Comparison of ENCODE assay signal across 25 mouse cellular contexts in genomic region chr16:23379536-23380230, GRCm38 (mm10). TPM values are rescaled to one million over a fixed set of nuclear protein-coding genes. Genes with fewer than 3 reads are reported as not detected.
"Had no signal": no experiment of that assay in that cellular context is flagged by ENCODE, and none has a peak within 500 bp of the region (broad histone marks: within the 10 kb centered on the region; RNA-seq: fewer than 3 reads in every experiment).

No protein-coding gene starts in this region.

- H3K27me3 ChIP-seq: liver, embryonic 15.5 days; lung, embryonic 15.5 days; midbrain, embryonic 12.5 days; neural tube, embryonic 13.5 days; neural tube, embryonic 15.5 days; stomach, embryonic 15.5 days had no signal

- H3K4me3 ChIP-seq: liver, embryonic 15.5 days; lung, embryonic 15.5 days; midbrain, embryonic 10.5 days; midbrain, embryonic 12.5 days; neural tube, embryonic 13.5 days; neural tube, embryonic 15.5 days; stomach, embryonic 15.5 days had no signal

- ATAC-seq: liver, postnatal 0 days; lung, postnatal 0 days; midbrain, embryonic 16.5 days had no signal

- H3K27ac ChIP-seq: liver, embryonic 15.5 days; lung, embryonic 15.5 days; macrophage; midbrain, embryonic 10.5 days; midbrain, embryonic 12.5 days; neural tube, embryonic 13.5 days; neural tube, embryonic 15.5 days; stomach, embryonic 15.5 days; stomach, postnatal 0 days had no signal

- DNase-seq: liver, postnatal 0 days; lung, adult 2 months; lung, postnatal 14 days; lung, postnatal 36 days; midbrain, embryonic 14.5 days; retina, postnatal 1 day; right cerebral cortex, adult 18-20 months; thymus, adult 2 months; thymus, postnatal 25 days; thymus, postnatal 4 days had no signal

- H3K4me1 ChIP-seq: liver, embryonic 15.5 days; midbrain, embryonic 10.5 days; midbrain, embryonic 12.5 days; neural tube, embryonic 13.5 days; neural tube, embryonic 15.5 days; stomach, embryonic 15.5 days had no signal

RNA-seq across cellular contexts. Expression of gene Rtp1, which starts 49.2 kb away (rescaled TPM):
- total RNA-seq: megakaryocyte, adult 5-6 weeks; megakaryocyte-erythroid progenitor cell, adult 5-6 weeks had no signal
- polyA plus RNA-seq: liver, embryonic 15.5 days; liver, postnatal 0 days; lung, adult 2 months; lung, embryonic 15.5 days; lung, postnatal 0 days; macrophage; midbrain, embryonic 10.5 days; midbrain, embryonic 12.5 days; midbrain, embryonic 14.5 days; neural tube, embryonic 11.5 days; neural tube, embryonic 15.5 days; spleen, adult 2 months; stomach, embryonic 15.5 days; stomach, postnatal 0 days had no signal
